ENCODE assay signal across 21 mouse cellular contexts in genomic region chr2:160476181-160476580, GRCm38 (mm10).
A peak's percentile ranks its signal among the peaks of the same experiment; 100 is the strongest.
DNase-seq lines count a peak whose midpoint lies in the region; ATAC-seq and TF ChIP-seq lines count a peak whose summit lies in the region.
"Had no signal": no experiment of that assay in that cellular context is flagged by ENCODE, and none has a peak within 500 bp of the region (broad histone marks: within the 10 kb centered on the region; RNA-seq: fewer than 3 reads in every experiment).

No protein-coding gene starts in this region.

- TF ChIP-seq POLR2A in brain, embryonic 14.5 days (IDR thresholded peaks at IDR 0.05; ENCODE audit: borderline replicate concordance, extremely low read depth, insufficient read depth, insufficient read length, poor library complexity, severe bottlenecking): no peak

- no peak overlapping the region for H3K4me2 ChIP-seq in forebrain, postnatal 0 days (ENCODE audit: low read depth)
- no peak overlapping the region for H3K4me2 ChIP-seq in forebrain, embryonic 12.5 days
- H3K4me2 ChIP-seq in midbrain, embryonic 11.5 days: no peak overlapping the region
- H3K4me2 ChIP-seq in midbrain, postnatal 0 days (ENCODE audit: low read depth, low read length, poor library complexity, severe bottlenecking): no peak overlapping the region

- WGBS in forebrain, postnatal 0 days: 82% methylated on average over 3 of the region's 3 CpGs
- WGBS in forebrain, embryonic 12.5 days: 89% methylated on average over 3 of the region's 3 CpGs
- 84% methylated on average over 3 of the region's 3 CpGs for WGBS in midbrain, embryonic 11.5 days
- WGBS in midbrain, postnatal 0 days: 83% methylated on average over 3 of the region's 3 CpGs

- H3K36me3 ChIP-seq in forebrain, postnatal 0 days (ENCODE audit: insufficient read depth): no peaks in the 10 kb centered on the region
- no peaks in the 10 kb centered on the region for H3K36me3 ChIP-seq in forebrain, embryonic 12.5 days (replicated peaks)
- H3K36me3 ChIP-seq in midbrain, embryonic 11.5 days (ENCODE audit: control insufficient read depth, insufficient read depth, low read length): no peaks in the 10 kb centered on the region
- H3K36me3 ChIP-seq in midbrain, postnatal 0 days (ENCODE audit: insufficient read depth, low read length): no peaks in the 10 kb centered on the region
- H3K36me3 ChIP-seq: G1E had no signal

- no peak for TF ChIP-seq CTCF in forebrain, postnatal 0 days (IDR thresholded peaks at IDR 0.05; ENCODE audit: low read depth)
- TF ChIP-seq CTCF in midbrain, postnatal 0 days (IDR thresholded peaks at IDR 0.05): no peak
- no peak for TF ChIP-seq CTCF in brain, embryonic 14.5 days (IDR thresholded peaks at IDR 0.05; ENCODE audit: borderline replicate concordance, extremely low read depth, insufficient read depth, insufficient read length)

- H3K27ac ChIP-seq in forebrain, postnatal 0 days (ENCODE audit: low read depth, low read length): no peak overlapping the region
- no peak overlapping the region for H3K27ac ChIP-seq in forebrain, embryonic 12.5 days
- H3K27ac ChIP-seq in midbrain, embryonic 11.5 days (ENCODE audit: low read depth, low read length): no peak overlapping the region
- H3K27ac ChIP-seq in midbrain, postnatal 0 days (ENCODE audit: low read depth, low read length): no peak overlapping the region

- DNase-seq in forebrain, postnatal 0 days: no peak
- DNase-seq in midbrain, embryonic 11.5 days (ENCODE audit: low spot score, missing footprints): peak; percentile 75
- no peak for DNase-seq in midbrain, postnatal 0 days (ENCODE audit: low spot score)
- DNase-seq in brain, embryonic 14.5 days (ENCODE audit: low read depth): peak; percentile 22
- no peak for DNase-seq in thymus, adult 18-20 months
- DNase-seq: adrenal gland, adult 2 months; adrenal gland, adult 8-10 months; adrenal gland, postnatal 10 days; adrenal gland, postnatal 14 days; adrenal gland, postnatal 25 days; adrenal gland, postnatal 36 days; B cell, adult 2 months; cerebellum, adult 11 months; cerebellum, adult 11-12 months; cerebellum, adult 18-20 months; cerebellum, adult 2 months had no signal

- H3K9me3 ChIP-seq in forebrain, postnatal 0 days (ENCODE audit: low read length): no peaks in the 10 kb centered on the region
- no peaks in the 10 kb centered on the region for H3K9me3 ChIP-seq in forebrain, embryonic 12.5 days
- no peaks in the 10 kb centered on the region for H3K9me3 ChIP-seq in midbrain, embryonic 11.5 days (ENCODE audit: control insufficient read depth, low read length)
- H3K9me3 ChIP-seq in midbrain, postnatal 0 days (ENCODE audit: low read length): no peaks in the 10 kb centered on the region

- no peaks in the 10 kb centered on the region for H3K4me1 ChIP-seq in forebrain, postnatal 0 days (ENCODE audit: insufficient read depth)
- H3K4me1 ChIP-seq in forebrain, embryonic 12.5 days: no peaks in the 10 kb centered on the region; the same call in 1 of the 2 replicates
- 0 out of 2 replicates have a peak, but pooled peaks cover 2% of the 10 kb centered on the region for H3K4me1 ChIP-seq in midbrain, embryonic 11.5 days (ENCODE audit: control insufficient read depth, insufficient read depth, low read length)
- H3K4me1 ChIP-seq in midbrain, postnatal 0 days (ENCODE audit: insufficient read depth, low read length): no peaks in the 10 kb centered on the region

- H3K9ac ChIP-seq in forebrain, postnatal 0 days: no peak overlapping the region
- H3K9ac ChIP-seq in forebrain, embryonic 12.5 days: no peak overlapping the region
- no peak overlapping the region for H3K9ac ChIP-seq in midbrain, embryonic 11.5 days (ENCODE audit: low read length)
- H3K9ac ChIP-seq in midbrain, postnatal 0 days (replicated peaks; ENCODE audit: low read length, poor library complexity, severe bottlenecking): no peak overlapping the region

- peak; percentile 67; the same call in 1 of the 2 replicates for ATAC-seq in forebrain, postnatal 0 days
- no peak for ATAC-seq in forebrain, embryonic 12.5 days (ENCODE audit: low FRiP score)
- no peak for ATAC-seq in midbrain, embryonic 11.5 days (ENCODE audit: low FRiP score)
- no peak for ATAC-seq in midbrain, postnatal 0 days (ENCODE audit: low FRiP score)
- ATAC-seq: activated CD4-positive, CD25-positive, alpha-beta regulatory T cell, adult 4 months; CD4-positive, CD25-positive, alpha-beta regulatory T cell, adult 4 months; Patski had no signal

- no peaks in the 10 kb centered on the region for H3K27me3 ChIP-seq in forebrain, postnatal 0 days (ENCODE audit: insufficient read depth, low read length)
- no peaks in the 10 kb centered on the region for H3K27me3 ChIP-seq in forebrain, embryonic 12.5 days
- H3K27me3 ChIP-seq in midbrain, embryonic 11.5 days (ENCODE audit: control insufficient read depth, insufficient read depth, low read length): no peaks in the 10 kb centered on the region
- no peaks in the 10 kb centered on the region for H3K27me3 ChIP-seq in midbrain, postnatal 0 days (ENCODE audit: insufficient read depth, low read length)

- H3K4me3 ChIP-seq in forebrain, postnatal 0 days (ENCODE audit: low read depth, low read length): no peak overlapping the region
- no peak overlapping the region for H3K4me3 ChIP-seq in forebrain, embryonic 12.5 days (replicated peaks)
- no peak overlapping the region for H3K4me3 ChIP-seq in midbrain, embryonic 11.5 days (ENCODE audit: low read depth, low read length)
- H3K4me3 ChIP-seq in midbrain, postnatal 0 days (ENCODE audit: low read depth, low read length): no peak overlapping the region

Comparison
In these comparisons a context has a peak if more than half of its experiments do, and no peak if none do; other contexts are left out.
1. DNase-seq: peak in midbrain, embryonic 11.5 days (single experiment) and brain, embryonic 14.5 days (single experiment); none in forebrain, postnatal 0 days (single experiment), midbrain, postnatal 0 days (single experiment) and thymus, adult 18-20 months (0 of 2).